Mouse (Mus musculus) hematopoietic stem cell, adult 5-6 weeks (primary cell): ENCODE measurements around the gene Cfap74. TPM values are rescaled to one million over a fixed set of nuclear protein-coding genes. Genes with fewer than 3 reads are reported as not detected.
A peak's percentile ranks its signal among the peaks of the same experiment; 100 is the strongest.
"Not testable (repeated sequence)": the region's sequence is repeated elsewhere in the genome, so short reads cannot be mapped to it uniquely, and the experiment has no call there.

Source experiments
- ATAC-seq, 2 experiments: fragments of 125-278 bp in 1 of 2; replicated peaks in 1 of 2; 2 replicates each; pipeline ENCODE4 v1.8.0; 2016 to 2017; ENCODE audit warnings: inconsistent platforms in 2 of 2, mild to moderate bottlenecking in 2 of 2, moderate number of reproducible peaks in 2 of 2, low read depth in 1 of 2, moderate TSS enrichment in 1 of 2; ENCODE audit not compliant: low FRiP score in 2 of 2, poor library complexity in 2 of 2, severe bottlenecking in 2 of 2, insufficient read depth in 1 of 2, low TSS enrichment in 1 of 2
- total RNA-seq: library from RNA; stranded (forward); fragments of 172-1452, 232-1000 nt; gene quantifications from 2 replicates; pipeline ENCODE4 v1.2.3, GENCODE M21; 2017

Cfap74 gene
- total RNA-seq, 1 experiment from 2014 or later, result 1.2 TPM

GRCm38 (mm10) chr4:155397511-155398221 lies 11.3 kb upstream of the Cfap74 start, which contains the start of gene Gabrd:
Gabrd (minus strand) TSS chr4:155398112.
- ATAC-seq, result peak; percentile 53 to 71; a peak in 3 of 4 replicates

GRCm38 (mm10) chr4:155398222-155398540 lies 10.8 kb upstream of the Cfap74 start:
- ATAC-seq, result no peak

- no peak for ATAC-seq
Observed at GRCm38 (mm10) chr4:155401121-155401520, 7.9 kb upstream of the Cfap74 start.

- no peak for ATAC-seq
Observed at GRCm38 (mm10) chr4:155402489-155402888, 6.5 kb upstream of the Cfap74 start.

- ATAC-seq, result 0 out of 4 replicates have a peak, but pooled peaks have one; percentile 29 to 32
Observed at GRCm38 (mm10) chr4:155408695-155409057, 314 bp upstream of the Cfap74 start.

GRCm38 (mm10) chr4:155412124-155412523 lies 3.1 kb downstream of the Cfap74 start:
- no peak for ATAC-seq

GRCm38 (mm10) chr4:155413641-155414335 lies 4.8 kb downstream of the Cfap74 start:
- ATAC-seq, result no peak

- ATAC-seq, result no peak
Observed at GRCm38 (mm10) chr4:155414656-155415235, 5.8 kb downstream of the Cfap74 start.

GRCm38 (mm10) chr4:155420137-155420536 lies 11.1 kb downstream of the Cfap74 start:
- ATAC-seq, result no peak

- not testable (repeated sequence) for ATAC-seq
Observed at GRCm38 (mm10) chr4:155421412-155422370, 12.7 kb downstream of the Cfap74 start.

- peak; percentile 63 to 69 for ATAC-seq
Observed at GRCm38 (mm10) chr4:155423988-155424387, 15.0 kb downstream of the Cfap74 start.

GRCm38 (mm10) chr4:155426272-155426671 lies 17.3 kb downstream of the Cfap74 start:
- ATAC-seq, result 0 out of 4 replicates have a peak, but pooled peaks of 1 of the 2 experiments have one; percentile 24

GRCm38 (mm10) chr4:155428442-155428841 lies 19.5 kb downstream of the Cfap74 start:
- ATAC-seq, result no peak

- no peak for ATAC-seq
Observed at GRCm38 (mm10) chr4:155429202-155429601, 20.2 kb downstream of the Cfap74 start.

- no peak for ATAC-seq
Observed at GRCm38 (mm10) chr4:155432358-155432757, 23.4 kb downstream of the Cfap74 start.

GRCm38 (mm10) chr4:155433993-155434392 lies 25.0 kb downstream of the Cfap74 start:
- no peak for ATAC-seq

GRCm38 (mm10) chr4:155442808-155443207 lies 33.8 kb downstream of the Cfap74 start:
- no peak for ATAC-seq
